Mouse (Mus musculus) layer of hippocampus, adult 18-20 months (tissue): ENCODE measurements around the gene Gm8159. TPM values are rescaled to one million over a fixed set of nuclear protein-coding genes. Genes with fewer than 3 reads are reported as not detected.
"Not testable (repeated sequence)": the region's sequence is repeated elsewhere in the genome, so short reads cannot be mapped to it uniquely, and the experiment has no call there.

Source experiments
- DNase-seq, 2 experiments: peaks; one replicate each; pipeline ENCODE4 v3.0.0; 2022; ENCODE audit warnings: low spot score in 2 of 2
- long read RNA-seq: library from polyadenylated mRNA; stranded (forward); transcript quantifications from one replicate; pipeline ENCODE4 v2.0.0, GENCODE M21; 2021
- total RNA-seq, 2 experiments: library from RNA; stranded (reverse); gene quantifications; 2 replicates each; pipeline ENCODE4 v1.2.3; 2021

The Gm8159 gene
- total RNA-seq = under 1 TPM; 0.30 to 0.51 TPM
- long read RNA-seq = 0 reads

GRCm38 (mm10) chr14:4632052-4632451 lies at the start of gene Gm8159:
TSS of gene Gm8159 (plus strand) at chr14:4632352.
- DNase-seq = not testable (repeated sequence)

GRCm38 (mm10) chr14:4649309-4649708 lies 17.2 kb downstream of the Gm8159 start:
- DNase-seq = peak; percentile 0 to 3

- DNase-seq = peak; percentile 9 to 51
Measured at GRCm38 (mm10) chr14:4650324-4650723, 18.2 kb downstream of the Gm8159 start.

- DNase-seq = not testable (repeated sequence)
Measured at GRCm38 (mm10) chr14:4663892-4664291, 31.7 kb downstream of the Gm8159 start, which contains the start of gene Gm3239. TSS of gene Gm3239 (plus strand) at chr14:4664192.

Other genes starting within 250 kb of the Gm8159 start
- not detected for gene Gm3159, start 234.8 kb upstream of the Gm8159 start, total RNA-seq
- gene Gm3164, start 216.9 kb upstream of the Gm8159 start, total RNA-seq = 1 to 10 TPM in 1 of 2 experiments, not detected in 1; 1.0 TPM
- gene Gm3173, start 201.4 kb upstream of the Gm8159 start, total RNA-seq = not detected
- gene Gm3182, start 150.6 kb upstream of the Gm8159 start, total RNA-seq = not detected
- gene Gm3047, start 76.9 kb upstream of the Gm8159 start, total RNA-seq = not detected
- gene Gm3239, start 31.8 kb downstream of the Gm8159 start, total RNA-seq = under 1 TPM in 1 of 2 experiments, not detected in 1; 0.33 TPM
- gene Gm7876, start 76.9 kb downstream of the Gm8159 start, total RNA-seq = not detected
- gene Gm3252, start 94.4 kb downstream of the Gm8159 start, total RNA-seq = under 1 TPM in 1 of 2 experiments, not detected in 1; 0.22 TPM
- not detected for gene Gm9602, start 144.0 kb downstream of the Gm8159 start, total RNA-seq
- not detected for gene Gm3269, start 205.8 kb downstream of the Gm8159 start, total RNA-seq
- 10 to 100 TPM in 1 of 2 experiments, 1 to 10 TPM in 1; 9.0 to 12.1 TPM for gene Gm3264, start 223.2 kb downstream of the Gm8159 start, total RNA-seq